Mouse (Mus musculus) limb, embryonic 11.5 days (tissue): ENCODE results near the gene Cavin4. TPM values are rescaled to one million over a fixed set of nuclear protein-coding genes. Genes with fewer than 3 reads are reported as not detected.
"Not testable (repeated sequence)": the region's sequence is repeated elsewhere in the genome, so short reads cannot be mapped to it uniquely, and the experiment has no call there.

Experiments
- ATAC-seq: fragments of 200-750 bp; cut with Nextera tagmentation; 2 replicates; pipeline ENCODE4 v1.8.0; 2017; ENCODE audit warnings: low read depth; ENCODE audit not compliant: insufficient number of reproducible peaks, low FRiP score, low TSS enrichment
- DNase-seq: peaks from one replicate; pipeline ENCODE4 v3.0.0-alpha.2; 2015; ENCODE audit warnings: low spot score
- H3K27ac ChIP-seq: fragments of 300-500 bp; sonication (generic); replicated peaks from 2 replicates; pipeline ENCODE4 v1.5.1; 2014; ENCODE audit warnings: low read depth, mild to moderate bottlenecking, low read length
- H3K27me3 ChIP-seq: fragments of 300-500 bp; sonication (generic); 2 replicates; pipeline ENCODE4 v1.6.1; 2014; ENCODE audit warnings: mild to moderate bottlenecking, low read length, mixed read lengths; ENCODE audit not compliant: control insufficient read depth, insufficient read depth
- H3K36me3 ChIP-seq: fragments of 300-500 bp; sonication (generic); 2 replicates; pipeline ENCODE4 v1.6.1; 2014; ENCODE audit warnings: mild to moderate bottlenecking, low read length, moderate library complexity, mixed read lengths; ENCODE audit not compliant: control insufficient read depth, insufficient read depth
- H3K4me1 ChIP-seq: fragments of 300-500 bp; sonication (generic); 2 replicates; pipeline ENCODE4 v1.6.1; 2014; ENCODE audit warnings: low read length, mixed read lengths; ENCODE audit not compliant: control insufficient read depth, insufficient read depth
- H3K4me2 ChIP-seq: fragments of 300-500 bp; sonication (generic); 2 replicates; pipeline ENCODE4 v1.6.1; 2014; ENCODE audit warnings: low read depth, mild to moderate bottlenecking, moderate library complexity; ENCODE audit not compliant: severe bottlenecking
- H3K4me3 ChIP-seq: fragments of 300-500 bp; sonication (generic); 2 replicates; pipeline ENCODE4 v1.5.1; 2014; ENCODE audit warnings: low read depth, low read length
- H3K9ac ChIP-seq: fragments of 300-500 bp; sonication (generic); 2 replicates; pipeline ENCODE4 v1.6.1; 2014; ENCODE audit warnings: mild to moderate bottlenecking, low read length
- H3K9me3 ChIP-seq: fragments of 300-500 bp; sonication (generic); 2 replicates; pipeline ENCODE4 v1.6.1; 2016; ENCODE audit warnings: low read length; ENCODE audit not compliant: control insufficient read depth
- WGBS: fragments of 180-500 bp; shearing (Covaris S2); extraction: QIAGEN DNeasy Blood & Tissue Kit; methylation state at CpG from one replicate; pipeline ENCODE4 v1.1.7; 2014; 5-methylcytosine and 5-hydroxymethylcytosine counted together
- polyA plus RNA-seq: library from polyadenylated mRNA; unstranded; fragments of >200 nt; fragmentation: Nextera tagmentation; extraction: Ambion mirVana; gene quantifications from 2 replicates; pipeline ENCODE4 v1.2.1, GENCODE M21; 2014

Gene Cavin4
- polyA plus RNA-seq, 1 experiment from 2014 or later: 1.7 TPM

DNA sequence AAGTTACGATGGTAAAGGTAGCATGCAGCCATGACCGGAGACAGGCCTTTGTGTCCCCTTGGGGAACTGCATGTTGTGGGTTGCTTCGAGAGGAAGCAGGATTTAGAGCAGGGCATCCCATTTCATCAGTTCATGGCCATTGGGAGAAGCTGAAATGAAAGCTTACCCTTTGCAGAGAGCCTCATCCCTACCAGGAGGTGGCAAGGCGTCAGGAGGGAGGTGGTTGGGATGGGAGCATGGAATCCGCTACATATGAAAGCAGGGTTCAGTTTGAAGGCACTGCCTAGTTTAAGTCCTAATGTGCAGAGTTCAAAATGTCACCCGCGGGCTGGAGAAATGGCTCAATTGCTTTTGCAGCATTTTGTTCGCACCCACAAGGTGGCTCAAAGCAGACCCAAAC lies 14.0 kb downstream of the Cavin4 start:
- Histone ChIP-seq H3K27me3 (no peaks in the 10 kb centered on the region), H3K36me3 (peaks cover 4% of the 10 kb centered on the region; the same call in 1 of the 2 replicates), H3K9ac (no peak overlapping the region), H3K27ac (no peak overlapping the region), H3K4me2 (no peak overlapping the region), H3K4me3 (no peak overlapping the region), H3K4me1 (no peaks in the 10 kb centered on the region), H3K9me3 (no peaks in the 10 kb centered on the region)
- WGBS: 95% methylated on average over 8 of the region's 8 CpGs
- peak; percentile 21 for DNase-seq
- ATAC-seq: no peak

DNA sequence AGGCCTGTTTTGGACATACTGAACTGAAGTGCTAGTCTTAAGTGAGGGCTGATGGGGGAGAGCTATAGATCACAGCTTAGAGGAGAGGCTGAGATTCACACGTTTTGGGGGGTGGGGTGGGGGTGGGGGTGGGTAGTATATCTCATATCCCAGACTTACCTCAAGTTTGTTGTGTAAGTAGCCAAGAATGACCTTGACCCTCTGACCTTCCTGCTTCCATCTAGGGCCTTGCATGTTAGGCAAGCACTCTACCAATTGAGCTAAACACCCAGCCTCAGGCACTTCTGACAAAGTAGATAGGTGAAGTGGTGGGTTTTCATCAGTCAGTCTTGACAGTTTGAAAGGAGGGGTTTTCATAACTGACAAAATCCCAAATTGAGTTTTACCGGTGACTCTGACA lies 14.5 kb downstream of the Cavin4 start:
- peaks cover 2% of the 10 kb centered on the region; the same call in 1 of the 2 replicates for H3K36me3 ChIP-seq

DNA sequence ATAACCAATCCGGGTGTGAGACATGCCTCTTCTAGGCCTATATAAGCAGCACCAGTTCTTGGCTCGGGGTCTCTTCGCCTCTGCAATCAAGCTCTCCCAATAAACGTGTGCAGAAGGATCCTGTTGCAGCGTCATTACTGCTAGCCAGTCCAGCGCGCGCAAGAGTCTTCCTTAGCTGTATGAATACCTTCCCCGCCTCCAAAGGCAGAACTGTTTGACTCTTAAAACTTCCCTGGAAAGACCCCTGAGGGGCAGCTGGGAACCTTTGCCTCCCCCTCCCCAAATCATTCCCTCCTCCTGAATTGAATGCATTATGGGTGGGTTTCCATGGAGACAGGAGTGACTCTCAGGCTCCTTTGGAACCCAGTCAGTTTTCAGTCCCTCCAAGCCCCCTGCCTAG lies 15.5 kb downstream of the Cavin4 start:
- ATAC-seq (no peak), DNase-seq (peak; percentile 20)
- H3K4me3 ChIP-seq: no peak overlapping the region
- no peaks in the 10 kb centered on the region for H3K36me3 ChIP-seq
- H3K9me3 ChIP-seq: no peaks in the 10 kb centered on the region
- no peak overlapping the region for H3K27ac ChIP-seq
- no peak overlapping the region for H3K4me2 ChIP-seq
- no peaks in the 10 kb centered on the region for H3K4me1 ChIP-seq
- 94% methylated on average over 9 of the region's 9 CpGs for WGBS
- no peak overlapping the region for H3K9ac ChIP-seq
- no peaks in the 10 kb centered on the region for H3K27me3 ChIP-seq

More for the DNA sequence above, 14.5 kb downstream of the Cavin4 start:
- Histone ChIP-seq H3K27ac (no peak overlapping the region), H3K4me2 (no peak overlapping the region), H3K27me3 (no peaks in the 10 kb centered on the region), H3K4me3 (no peak overlapping the region), H3K9me3 (no peaks in the 10 kb centered on the region), H3K9ac (no peak overlapping the region), H3K4me1 (no peaks in the 10 kb centered on the region)
- ATAC-seq: no peak
- 74% methylated on average over 2 of the region's 2 CpGs for WGBS
- DNase-seq: peak; percentile 16

DNA sequence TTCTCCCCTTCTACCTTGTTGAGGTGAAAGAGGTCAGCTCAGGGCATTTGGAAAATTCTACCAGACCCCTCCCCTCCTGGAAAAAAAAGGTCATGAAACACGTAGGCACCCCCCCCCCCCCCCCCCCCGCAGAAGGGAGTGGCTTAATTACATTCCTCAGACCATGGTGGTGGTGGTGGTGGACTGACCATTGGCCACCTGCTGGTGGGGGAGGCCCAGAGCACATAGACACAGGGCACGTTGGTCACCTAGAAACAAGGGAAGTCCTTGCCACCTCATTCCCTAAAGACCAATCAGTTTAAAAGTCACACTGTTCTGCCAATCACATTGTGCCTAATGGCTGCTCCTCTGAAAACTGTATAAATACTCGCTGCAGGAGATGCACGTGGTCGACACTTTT lies 16.4 kb downstream of the Cavin4 start:
- ATAC-seq (peak; percentile 58; the same call in 1 of the 2 replicates), DNase-seq (peak; percentile 20)
- not testable (repeated sequence) for H3K36me3 ChIP-seq, H3K27ac ChIP-seq, H3K4me1 ChIP-seq, H3K9ac ChIP-seq, H3K4me3 ChIP-seq, H3K27me3 ChIP-seq, H3K4me2 ChIP-seq, H3K9me3 ChIP-seq
- 89% methylated on average over 4 of the region's 6 CpGs for WGBS

DNA sequence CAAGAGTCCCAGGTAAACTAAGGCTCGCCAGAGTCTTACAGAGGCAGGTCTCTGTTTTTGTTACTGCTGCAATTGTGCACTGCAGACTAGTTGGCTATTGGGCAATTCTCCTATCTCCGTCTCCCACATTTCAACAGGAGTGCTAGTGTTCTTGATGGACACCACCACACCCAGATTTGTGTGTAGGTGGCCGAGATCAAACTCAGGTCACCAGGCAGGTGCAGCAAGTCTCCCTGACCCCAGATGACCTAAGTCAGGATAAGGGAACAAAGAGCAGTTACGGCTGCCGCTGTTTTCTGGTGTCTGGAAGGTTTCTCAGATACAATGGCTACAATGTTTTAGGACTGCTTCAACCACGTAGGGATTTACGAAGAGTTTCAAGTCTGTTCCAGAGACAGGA lies 16.9 kb downstream of the Cavin4 start:
- Histone ChIP-seq H3K4me1 (no peaks in the 10 kb centered on the region), H3K9me3 (no peaks in the 10 kb centered on the region), H3K27me3 (no peaks in the 10 kb centered on the region), H3K36me3 (no peaks in the 10 kb centered on the region), H3K27ac (no peak overlapping the region), H3K4me3 (no peak overlapping the region), H3K9ac (no peak overlapping the region), H3K4me2 (no peak overlapping the region)
- DNase-seq: peak; percentile 22
- 71% methylated on average over 7 of the region's 7 CpGs for WGBS
- no peak for ATAC-seq

DNA sequence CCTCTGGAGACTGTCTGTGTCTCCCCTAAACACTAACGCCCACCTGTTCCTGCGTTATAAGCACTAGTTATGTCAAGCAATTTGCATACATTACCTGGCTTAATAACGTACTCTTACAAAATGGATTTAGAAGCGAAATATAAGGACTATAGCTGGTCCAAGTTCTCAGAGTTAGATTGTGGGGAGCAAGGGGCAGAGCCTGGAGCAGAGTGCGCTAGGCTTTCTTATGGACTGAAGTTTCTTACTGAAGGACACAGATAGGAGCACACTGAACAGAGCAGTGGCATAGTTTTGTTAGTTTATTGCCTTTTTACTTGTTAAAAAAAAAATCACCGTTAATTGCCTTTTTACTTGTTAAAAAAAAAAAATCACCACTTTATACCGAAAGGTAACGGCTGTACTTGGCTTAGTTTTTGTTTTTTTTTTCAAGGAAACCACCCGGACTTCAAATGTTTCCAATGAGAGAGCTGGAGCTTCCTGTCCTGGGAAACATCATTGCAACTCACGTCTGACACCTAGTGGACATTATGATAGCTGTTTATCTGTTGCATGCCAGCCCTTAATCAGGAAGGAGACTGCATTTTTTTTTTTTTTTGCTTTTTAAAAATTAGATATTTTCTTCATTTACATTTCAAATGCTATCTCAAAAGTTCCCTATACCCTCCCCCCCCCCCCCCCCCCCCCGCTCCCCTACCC lies 17.5 kb downstream of the Cavin4 start:
- DNase-seq: peak; percentile 45
- H3K4me1 ChIP-seq: no peaks in the 10 kb centered on the region
- H3K9ac ChIP-seq: no peak overlapping the region
- H3K27ac ChIP-seq: no peak overlapping the region
- H3K4me3 ChIP-seq: no peak overlapping the region
- no peak for ATAC-seq
- H3K9me3 ChIP-seq: no peaks in the 10 kb centered on the region
- 52% methylated on average over 10 of the region's 11 CpGs for WGBS
- H3K27me3 ChIP-seq: no peaks in the 10 kb centered on the region
- no peak overlapping the region for H3K4me2 ChIP-seq
- H3K36me3 ChIP-seq: no peaks in the 10 kb centered on the region

DNA sequence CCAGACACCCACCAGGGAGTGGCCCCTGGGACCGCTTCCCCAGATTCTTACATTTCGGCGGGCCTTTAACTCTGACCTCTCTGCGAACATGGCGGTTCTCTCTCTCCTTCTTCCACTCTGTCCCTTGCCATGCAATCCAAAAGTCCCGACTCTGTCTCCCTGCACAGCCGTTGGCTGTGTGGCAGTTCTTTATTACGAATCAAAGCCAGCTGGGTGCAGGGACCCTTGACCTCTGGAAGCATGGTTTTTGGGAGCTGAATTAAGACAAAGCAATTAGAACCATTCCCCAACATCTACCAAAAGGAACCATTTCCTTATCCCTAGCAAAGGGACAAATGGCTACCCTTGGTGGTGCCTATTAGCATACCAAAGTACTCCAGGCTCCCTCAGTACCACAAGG lies 19.8 kb downstream of the Cavin4 start:
- no peak for ATAC-seq
- 70% methylated on average over 8 of the region's 8 CpGs for WGBS

DNA sequence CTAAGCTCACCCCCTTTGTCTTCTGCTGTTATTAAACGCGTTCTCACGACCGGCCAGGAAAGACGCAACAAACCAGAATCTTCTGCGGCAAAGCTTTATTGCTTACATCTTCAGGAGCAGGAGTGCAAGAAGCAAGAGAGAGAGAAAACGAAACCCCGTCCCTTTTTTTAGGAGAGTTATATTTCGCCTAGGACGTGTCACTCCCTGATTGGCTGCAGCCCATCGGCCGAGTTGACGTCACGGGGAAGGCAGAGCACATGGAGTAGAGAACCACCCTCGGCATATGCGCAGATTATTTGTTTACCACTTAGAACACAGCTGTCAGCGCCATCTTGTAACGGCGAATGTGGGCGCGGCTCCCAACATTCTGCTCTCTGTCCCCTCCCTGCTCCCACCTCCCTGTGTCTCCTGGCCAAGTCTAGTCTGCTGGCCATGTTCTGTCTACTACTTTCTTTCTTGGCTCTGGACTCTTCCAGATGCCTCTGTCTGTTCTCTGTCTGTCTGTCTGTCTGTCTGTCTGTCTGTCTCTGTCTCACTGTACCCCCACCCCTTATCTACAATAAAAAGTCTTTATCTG lies 20.4 kb downstream of the Cavin4 start:
- 94% methylated on average over 14 of the region's 21 CpGs for WGBS
- not testable (repeated sequence) for H3K4me3 ChIP-seq, H3K4me1 ChIP-seq, ATAC-seq, DNase-seq, H3K9me3 ChIP-seq, H3K4me2 ChIP-seq, H3K27ac ChIP-seq, H3K27me3 ChIP-seq, H3K9ac ChIP-seq, H3K36me3 ChIP-seq

More for the DNA sequence above, 19.8 kb downstream of the Cavin4 start:
- H3K9ac ChIP-seq: no peak overlapping the region
- DNase-seq: peak; percentile 20
- H3K27ac ChIP-seq: no peak overlapping the region
- H3K9me3 ChIP-seq: no peaks in the 10 kb centered on the region
- no peak overlapping the region for H3K4me3 ChIP-seq
- H3K27me3 ChIP-seq: no peaks in the 10 kb centered on the region
- H3K4me1 ChIP-seq: no peaks in the 10 kb centered on the region
- no peaks in the 10 kb centered on the region for H3K36me3 ChIP-seq
- H3K4me2 ChIP-seq: no peak overlapping the region
